Mouse (Mus musculus) spleen, adult 12 weeks (tissue): ENCODE data around the gene Lamp1.

ENCODE experiments used
- DNase-seq: peaks from one replicate; pipeline ENCODE4 v3.0.0; 2022; ENCODE audit warnings: low spot score

The Lamp1 gene

DNA sequence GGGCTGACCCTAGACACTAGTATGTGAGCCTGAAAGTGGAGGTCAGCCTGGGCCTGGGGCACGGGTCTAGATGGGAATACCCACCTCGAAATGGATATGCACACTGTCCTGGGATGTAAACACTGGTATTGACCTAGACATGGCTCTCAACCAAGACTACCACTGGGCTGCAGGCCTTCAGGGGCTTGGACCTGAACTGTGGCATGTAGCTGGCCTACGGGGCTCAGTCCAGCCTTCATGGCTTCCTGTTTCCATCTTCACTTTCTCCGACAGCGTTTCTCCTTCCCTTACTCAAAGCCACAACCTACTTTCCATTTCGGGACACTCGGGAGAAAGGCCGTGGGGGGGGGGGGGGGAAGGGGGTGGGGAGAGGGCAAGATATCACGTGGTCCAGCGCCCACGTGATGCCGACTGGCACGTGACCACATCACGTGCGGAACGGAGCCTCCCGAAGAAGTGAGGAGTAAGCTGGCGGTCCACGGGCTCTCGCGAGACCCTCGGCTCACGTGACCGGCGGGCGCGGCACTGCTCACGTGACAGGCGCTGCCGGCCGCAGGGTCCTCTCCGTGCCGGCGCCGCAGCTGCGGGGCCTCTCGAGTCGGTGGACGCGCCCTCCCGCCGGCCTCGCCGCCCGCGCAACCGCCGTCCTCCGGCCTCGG lies at the start of gene Lamp1:
Gene Lamp1, plus strand, starts transcription at position 444 of the 659 bp plus-strand sequence.
- DNase-seq: peak; percentile 89

DNA sequence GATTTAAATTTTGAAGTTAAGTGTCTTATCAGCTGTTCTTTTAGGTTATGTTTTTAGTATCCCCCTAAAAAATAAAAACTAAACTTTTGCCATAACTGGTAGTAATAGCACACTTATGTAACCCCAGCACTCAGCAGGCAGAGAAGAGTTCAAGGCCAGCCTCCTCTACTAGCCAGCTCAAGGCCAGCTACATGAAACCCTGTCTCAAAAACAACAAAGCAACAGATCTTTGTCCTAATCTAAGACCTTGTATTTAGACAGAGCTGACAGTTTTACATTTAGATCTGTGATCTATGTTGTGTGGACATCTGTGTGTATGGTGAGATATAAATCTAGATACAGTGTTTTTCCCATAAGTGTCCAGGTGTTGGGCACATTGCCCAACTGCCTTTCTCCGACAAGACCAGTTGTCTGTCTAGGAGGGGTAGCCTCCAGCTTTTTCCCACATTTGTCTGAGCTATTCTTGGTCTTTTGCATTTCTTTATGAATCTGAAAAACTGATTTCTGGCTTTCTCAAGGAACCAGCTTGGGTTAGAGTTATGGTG lies 49.5 kb upstream of the Lamp1 start:
- no peak for DNase-seq

DNA sequence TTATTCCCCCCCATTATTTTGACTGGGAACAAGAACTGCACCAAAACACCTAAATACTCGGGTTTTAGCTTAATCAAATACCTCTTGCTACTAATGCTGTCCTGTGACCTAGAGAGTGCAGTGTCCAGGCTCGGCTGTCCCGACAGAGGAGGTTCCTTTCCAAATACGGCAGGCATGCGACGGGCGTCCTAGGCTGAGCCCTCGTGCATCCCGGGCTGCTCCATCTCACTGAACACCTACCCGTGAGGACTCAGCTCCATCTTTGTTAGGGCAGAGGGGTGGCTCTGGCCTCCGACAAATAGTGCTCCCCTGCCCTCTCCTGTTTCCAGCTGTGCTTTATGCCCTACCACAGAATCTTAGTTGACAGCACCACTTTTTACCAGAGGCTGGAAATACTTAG lies 47.0 kb upstream of the Lamp1 start:
- DNase-seq: no peak

DNA sequence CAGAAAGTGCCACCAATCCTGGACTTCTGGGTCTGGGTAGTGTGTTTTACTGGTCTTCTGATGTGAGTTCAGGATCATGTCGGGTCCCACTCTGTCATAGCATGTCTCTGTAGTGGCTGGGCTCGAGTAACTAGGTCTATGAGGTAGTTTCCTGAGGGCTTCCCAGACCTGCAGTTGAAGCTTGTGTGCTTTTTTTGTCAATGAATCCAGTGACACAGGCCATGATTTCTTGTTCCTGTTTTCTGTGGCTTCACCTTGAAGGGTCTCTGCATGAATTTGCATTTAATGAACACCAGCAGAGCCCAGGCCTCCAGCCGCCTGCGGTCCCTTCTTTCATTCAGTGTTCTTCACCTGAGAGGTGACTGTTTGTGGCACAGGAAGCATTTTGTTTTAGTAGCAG lies 45.7 kb upstream of the Lamp1 start:
- DNase-seq: no peak

DNA sequence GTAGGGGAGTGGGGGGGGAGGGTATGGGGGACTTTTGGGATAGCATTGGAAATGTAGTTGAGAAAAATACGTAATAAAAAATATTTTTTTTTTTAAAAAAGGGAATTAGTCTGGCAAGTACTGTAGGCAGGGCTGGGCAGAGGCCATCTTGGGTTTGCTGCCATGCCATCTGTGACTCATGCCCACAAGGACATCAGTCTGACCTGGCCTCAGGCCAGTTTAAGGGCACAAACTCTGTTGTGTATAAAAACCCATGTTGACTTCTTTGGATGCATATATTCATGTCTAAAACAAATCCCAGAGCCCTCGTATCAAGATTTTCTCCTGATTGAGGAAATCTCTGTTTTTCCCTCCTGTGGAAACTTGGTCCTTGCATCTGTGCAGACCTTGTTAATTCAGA lies 41.9 kb upstream of the Lamp1 start:
- DNase-seq: no peak

DNA sequence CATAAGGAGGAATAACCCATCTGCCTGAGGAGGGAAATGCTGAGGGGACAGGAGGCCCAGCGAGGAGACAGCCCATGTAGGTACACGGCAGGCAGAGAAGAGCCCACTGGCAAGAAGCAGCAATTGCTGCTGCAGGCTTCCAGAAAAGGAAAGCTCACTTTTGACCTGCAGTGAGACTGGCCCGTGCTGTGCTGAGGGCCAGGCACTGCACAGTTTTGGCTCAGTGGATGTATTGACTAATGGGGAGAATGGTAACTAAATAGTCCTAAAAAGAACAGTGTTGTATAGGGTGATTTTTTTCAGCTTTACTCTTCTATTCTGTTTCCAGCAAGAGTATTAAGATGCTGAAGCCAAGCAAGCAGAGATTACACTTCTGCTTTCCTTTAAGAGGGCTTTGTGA lies 40.4 kb upstream of the Lamp1 start:
- DNase-seq: no peak

DNA sequence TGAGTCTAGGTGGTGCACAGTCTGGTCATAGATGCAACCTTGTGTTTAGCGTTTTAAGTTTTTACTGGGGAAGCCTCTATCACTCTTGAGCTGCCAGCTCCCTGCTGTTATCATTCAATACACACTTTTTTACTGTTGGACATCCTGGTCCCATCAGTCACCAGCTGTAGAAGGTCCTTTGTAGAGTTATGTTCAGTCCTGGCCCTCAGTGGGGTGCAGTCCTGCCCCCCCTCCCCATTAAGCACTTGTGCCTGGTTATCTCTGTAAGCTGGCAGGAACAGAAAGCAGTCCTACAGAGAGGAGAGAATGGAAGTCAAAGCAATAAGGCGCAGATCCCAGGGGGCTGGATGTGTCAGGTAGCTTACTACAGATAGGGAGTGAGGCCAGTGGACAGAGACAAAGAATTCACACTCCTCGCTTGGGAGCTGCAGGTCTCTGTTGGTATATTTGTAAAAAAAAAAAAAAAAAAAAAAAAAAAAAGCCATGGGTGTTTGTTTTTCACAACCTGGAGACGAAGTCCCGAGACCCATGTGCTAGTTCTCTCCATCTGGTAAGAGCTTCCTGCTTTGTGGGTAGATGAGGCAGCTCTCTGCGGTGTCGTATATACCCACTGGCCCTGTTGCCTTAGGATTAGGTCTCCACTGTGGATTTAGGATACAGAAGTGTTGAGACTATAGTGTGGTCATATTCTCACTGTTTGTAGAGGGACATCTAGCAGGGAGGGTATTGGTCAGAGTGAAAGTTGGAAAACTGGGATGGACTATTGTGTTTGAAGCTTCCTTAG lies 37.9 kb upstream of the Lamp1 start:
- no peak for DNase-seq

DNA sequence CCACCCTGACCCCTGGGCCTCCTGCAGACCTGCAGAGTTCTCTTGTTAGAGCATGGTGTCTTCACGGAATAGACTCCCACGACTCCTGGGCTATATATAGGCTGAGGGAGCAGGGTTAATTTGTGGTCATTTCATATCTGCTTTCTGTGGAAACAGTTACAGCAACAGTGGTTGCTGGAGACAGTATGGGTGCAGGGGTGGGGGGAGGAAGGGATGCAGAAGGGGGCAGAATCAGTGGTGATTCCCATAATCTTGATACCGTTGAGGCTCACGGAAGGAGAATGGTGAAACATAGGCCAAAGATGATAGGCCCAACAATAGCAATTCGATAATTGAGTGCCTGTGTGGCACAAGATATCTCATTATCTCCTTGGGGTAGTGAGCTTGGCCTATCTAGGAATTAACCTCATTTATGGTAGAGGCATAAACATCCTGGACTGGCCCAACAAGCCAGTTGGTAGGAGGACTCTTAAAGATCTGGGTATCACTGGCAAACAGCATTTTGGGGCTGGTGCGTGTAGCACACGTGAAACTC lies 36.0 kb upstream of the Lamp1 start:
- DNase-seq: no peak

DNA sequence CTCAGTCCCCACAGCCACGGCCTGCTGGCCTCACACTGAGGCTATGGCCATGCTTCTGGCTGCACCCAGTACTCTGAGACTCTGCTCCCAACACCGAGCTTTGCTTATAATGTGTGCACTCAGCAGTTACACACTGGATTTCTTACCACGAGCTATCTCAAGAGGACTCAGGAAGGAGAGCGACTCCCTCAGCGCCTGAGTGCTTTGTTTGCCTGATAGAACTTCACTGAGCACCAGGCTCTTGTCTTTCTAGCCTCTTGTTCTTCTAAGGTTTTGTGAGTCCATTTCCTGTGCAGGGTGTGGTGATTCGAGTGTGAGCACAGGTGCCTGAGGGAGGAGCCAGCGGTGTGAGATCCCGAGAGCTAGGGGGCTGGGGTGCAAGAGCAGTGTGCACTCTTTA lies 34.1 kb upstream of the Lamp1 start:
- no peak for DNase-seq

DNA sequence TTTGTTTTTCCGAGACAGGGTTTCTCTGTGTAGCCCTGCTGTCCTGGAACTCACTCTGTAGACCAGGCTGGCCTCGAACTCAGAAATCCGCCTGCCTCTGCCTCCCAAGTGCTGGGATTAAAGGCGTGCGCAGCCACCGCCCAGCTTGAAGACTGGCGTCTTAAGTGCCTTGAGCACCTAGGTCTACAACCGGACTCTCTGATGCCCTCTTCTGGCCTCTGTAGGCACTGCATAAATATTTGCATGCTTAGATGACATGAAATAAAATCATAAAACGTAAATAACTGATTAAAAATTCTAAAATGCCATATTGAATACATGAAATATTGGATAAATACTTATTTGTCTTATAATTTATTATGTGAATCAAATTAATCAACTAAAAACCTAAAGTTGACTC lies 26.7 kb upstream of the Lamp1 start:
- peak; percentile 46 for DNase-seq

DNA sequence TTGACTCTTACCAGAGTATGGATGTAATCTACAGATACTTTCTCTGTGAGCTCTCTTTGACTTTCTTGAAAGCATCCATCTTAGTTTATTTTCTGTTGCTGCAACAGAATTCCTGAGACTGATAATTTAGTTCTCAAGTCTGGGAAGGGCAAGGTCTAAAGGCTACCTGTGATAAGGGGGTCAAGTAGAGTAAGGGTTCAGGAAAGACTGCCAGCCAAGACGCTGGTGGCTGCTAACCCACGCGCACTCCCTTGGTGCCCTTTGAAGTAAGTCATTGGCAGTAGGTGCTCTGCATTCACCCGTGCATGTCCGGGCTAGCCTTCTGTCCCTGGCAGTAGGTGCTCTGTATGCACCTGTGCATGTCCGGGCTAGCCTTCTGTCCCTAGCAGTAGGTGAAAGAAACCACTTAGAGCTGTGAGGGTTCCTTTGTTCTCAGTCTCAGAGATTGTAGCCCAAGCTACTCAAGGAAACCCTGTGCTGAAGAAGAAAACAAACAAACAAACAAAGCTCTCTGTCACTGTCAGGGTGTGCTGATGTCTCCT lies 19.2 kb upstream of the Lamp1 start:
- DNase-seq: no peak

DNA sequence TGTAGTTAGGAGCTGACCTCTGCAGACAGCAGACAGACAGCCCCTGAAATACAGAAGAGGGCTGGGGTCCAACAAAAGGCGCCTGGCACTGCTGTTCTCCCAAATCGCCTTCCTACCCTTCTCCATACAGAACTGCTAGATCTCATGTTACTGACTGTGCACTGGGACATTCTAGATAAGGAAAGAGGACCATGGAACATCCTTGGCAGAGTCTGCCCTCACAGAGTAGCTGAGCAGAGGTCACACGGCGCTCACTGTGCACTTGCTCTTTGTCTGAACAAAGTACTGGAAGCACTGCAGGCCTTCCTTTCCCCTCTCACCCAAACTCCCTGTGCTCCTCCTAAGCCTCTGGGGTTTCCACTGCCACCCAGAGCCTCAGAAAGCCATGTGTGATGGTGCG lies 17.3 kb upstream of the Lamp1 start:
- no peak for DNase-seq

DNA sequence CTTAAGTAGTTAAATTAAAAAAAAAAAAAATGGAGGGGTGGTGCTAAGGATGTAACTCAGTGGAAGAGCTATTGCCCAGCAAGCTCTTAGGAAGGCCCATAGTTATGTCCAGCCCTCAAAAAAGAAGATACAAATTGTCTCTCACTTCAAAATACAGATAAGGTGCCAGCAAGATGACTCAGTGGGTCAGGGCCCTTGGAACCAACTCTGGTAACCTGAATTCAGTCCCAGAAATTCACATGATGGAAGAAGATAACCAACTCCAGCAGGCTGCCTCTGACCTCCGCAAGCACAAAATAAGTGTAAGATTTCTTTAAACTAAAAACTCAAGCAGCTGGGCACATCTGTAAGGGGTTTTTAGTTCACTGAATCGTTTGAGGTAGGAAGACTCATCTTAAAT lies 10.5 kb upstream of the Lamp1 start:
- DNase-seq: no peak

DNA sequence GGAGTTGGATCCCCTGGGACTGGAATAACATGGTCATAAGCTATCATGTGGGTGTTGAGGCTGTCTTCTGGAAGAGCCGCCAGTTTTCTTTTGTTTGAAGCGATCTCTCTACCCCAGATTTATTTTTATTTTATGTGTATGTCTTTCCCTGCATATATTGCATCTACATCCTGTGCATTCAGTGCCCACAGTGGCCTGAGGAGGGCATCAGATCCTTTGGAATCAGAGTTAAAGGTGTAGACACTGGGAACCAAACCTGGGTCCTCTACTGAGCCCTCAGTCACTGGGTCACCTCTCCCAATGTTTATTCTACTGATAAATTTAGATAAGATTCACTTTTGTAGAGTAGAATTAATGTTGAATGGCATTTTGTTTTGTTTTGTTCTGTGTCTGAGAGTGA lies 9.7 kb upstream of the Lamp1 start:
- DNase-seq: no peak

DNA sequence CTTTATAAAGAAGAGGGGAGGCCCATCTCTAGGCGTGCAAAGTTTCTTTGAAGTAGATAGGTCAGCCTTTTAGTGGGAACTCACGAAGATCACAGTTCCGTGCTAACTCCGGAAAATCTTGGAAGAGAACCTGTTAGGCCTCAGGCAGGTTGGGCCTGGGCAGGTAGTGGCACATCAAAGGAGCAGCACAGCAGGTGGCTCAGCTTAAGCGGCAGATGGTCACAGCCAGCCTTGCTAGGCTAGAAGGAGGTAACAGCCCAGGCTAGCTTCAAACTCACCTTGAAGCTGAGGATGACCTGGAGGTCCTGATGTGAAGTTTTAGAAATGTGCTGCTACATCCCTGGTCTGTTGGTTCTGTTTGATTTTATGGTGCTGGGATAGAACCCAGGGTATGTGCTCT lies 9.1 kb upstream of the Lamp1 start:
- DNase-seq: no peak

DNA sequence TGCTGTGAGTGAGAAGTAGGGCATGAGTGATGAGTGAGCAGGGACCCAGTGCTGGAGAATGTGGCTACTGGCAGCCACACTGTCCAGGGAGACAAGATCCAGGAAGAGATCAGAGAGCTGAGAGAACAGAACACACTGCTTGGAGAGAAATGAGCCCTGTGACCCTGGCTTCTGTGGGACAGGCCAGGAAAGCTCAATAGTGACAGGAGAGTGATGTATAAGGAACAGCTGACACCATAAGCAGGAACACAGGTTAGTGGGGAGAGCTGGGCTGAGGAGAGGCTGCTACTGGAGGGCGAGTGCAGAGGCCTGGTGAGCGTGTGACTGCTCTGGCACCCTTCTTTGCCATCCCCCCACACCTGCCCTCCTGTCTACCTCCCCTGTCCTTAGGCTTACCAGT lies 8.0 kb upstream of the Lamp1 start:
- no peak for DNase-seq

DNA sequence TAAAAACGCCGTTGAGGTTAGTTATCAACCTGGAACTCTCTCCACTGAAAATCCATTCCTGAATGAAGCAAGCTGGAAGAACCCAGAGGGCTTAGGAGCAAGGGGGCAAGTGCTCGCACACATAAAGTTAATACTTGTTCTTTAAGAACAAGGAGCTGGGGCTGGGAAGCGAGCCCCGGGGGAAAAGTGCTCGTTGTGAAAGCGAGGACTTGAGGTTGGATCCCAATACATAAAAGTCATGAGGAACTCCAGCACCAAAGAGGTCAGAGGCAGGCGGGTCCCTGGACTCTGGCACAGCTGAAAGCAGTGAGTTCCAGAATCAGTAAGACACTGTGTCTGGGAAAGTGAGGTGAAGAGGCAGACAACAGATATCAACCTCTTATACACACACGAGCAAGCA lies 4.9 kb upstream of the Lamp1 start:
- no peak for DNase-seq

DNA sequence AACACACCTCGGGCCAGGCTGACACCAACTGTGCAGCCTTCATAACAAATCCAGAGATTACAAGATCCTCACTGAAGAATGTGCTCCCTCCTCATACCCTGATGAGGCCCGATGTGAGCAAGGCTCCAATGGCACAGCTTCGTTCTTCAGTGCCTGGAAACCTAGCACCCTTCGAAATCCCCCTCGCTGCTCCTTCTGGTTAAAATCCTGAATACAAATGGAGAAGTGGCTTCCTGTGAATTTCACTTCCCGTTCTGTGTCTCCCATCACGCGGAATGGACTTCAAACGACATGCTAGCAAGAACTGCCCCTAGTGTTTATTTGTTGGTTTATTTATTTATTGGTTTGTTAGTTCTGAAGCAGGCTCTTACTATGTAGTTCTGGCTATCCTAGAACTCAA lies 3.6 kb upstream of the Lamp1 start:
- no peak for DNase-seq

DNA sequence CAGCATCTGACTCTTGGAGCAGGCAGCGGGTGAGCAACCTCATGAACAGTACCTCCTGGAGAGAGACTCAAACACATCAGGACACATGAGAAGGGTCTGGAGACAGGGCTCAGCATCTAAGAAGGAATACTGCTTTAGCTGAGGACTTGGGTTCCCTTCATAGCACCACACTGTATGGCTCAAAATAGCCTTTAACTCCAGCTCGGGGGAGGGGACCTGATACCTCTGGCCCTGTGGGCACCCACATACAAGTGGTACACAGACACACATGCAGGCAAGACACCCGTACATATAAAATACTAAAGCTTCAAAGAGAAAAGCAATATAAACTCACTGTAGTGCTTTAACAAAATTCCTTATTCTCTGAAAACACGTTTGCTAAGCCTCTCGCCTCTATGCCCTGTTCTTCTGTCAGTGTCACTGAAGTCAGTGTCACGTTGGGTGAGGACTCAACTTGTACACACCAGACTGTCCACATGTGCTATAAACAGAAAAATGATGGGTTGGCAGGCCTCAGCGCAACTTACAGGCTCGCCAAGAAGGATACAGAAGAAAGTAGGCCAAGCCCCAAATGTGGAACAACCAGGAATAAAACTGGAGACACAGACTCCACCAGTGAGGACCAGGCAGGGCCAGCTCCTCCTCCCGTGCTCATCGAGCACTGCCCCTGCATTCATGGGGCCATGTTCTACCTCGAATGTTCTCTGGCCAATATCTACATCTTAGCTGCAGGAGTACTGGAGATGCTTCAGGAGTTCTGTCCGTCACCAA lies 2.4 kb upstream of the Lamp1 start:
- no peak for DNase-seq

DNA sequence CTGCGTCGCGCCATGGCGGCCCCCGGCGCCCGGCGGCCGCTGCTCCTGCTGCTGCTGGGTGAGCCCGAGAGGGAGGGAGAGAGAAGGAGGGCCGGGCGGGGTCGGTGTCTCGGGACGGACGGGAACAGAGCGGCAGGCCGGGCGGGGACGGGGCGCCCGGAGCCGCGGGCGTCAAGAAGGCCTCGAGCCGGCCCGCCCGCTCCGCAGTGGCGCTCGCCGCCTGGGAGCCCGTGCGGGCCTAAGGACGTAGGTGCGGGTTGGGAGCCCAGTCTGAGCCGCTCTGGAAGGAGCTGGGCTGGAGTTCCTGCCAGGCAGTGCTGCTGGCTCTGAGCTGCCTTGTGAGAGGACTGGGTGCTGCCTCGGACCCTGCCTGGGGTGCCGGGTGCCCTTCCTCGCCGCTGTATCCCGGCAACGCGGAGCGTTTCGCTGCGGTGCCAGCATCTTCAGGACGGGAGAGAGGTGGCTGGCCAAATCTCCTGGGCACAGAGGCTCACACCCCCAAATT lies 468 bp downstream of the Lamp1 start:
- DNase-seq: no peak

DNA sequence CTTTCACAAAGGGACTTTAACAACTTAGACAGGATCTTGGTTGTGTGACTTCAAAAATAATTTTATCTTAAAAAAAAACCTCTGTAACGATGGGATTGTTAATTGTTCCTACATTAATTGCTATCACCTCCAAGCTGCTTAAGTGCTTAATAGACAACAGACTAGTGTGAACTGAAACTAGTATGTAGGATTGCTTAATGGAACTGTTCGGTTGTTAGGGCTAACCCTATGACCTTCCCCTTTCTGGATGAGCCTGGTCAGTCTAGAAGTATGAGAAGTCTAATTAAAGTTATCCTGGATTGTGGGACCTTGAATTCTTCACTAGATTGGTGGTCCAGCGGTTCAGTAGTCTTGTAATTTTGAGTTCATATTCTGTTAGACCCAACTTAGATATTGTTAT lies 1.7 kb downstream of the Lamp1 start:
- DNase-seq: no peak

DNA sequence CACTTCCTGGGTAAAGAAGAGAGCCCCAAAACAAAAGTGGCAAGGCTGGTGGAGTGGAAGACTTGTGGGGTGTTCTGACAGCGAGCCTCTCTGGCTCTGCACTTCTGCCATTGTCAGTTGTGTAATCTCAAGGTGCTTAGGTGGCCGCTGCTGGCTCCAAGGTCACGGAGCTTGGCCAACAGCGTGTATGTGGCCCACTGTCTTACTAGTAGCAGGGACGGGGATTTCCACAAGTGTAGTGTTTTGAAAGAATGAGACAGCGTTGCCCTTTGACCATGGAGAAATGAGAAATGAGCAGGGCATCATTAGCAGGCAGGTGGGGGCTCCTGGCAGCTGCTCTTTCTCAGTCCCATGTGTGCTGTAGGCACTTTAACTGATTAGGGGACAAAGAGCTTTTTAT lies 3.1 kb downstream of the Lamp1 start:
- DNase-seq: no peak
